Mouse (Mus musculus) T-helper 2 cell (primary cell): ENCODE measurements around the gene Tlcd1.

Experiments used
- in situ Hi-C: fragments of 300-600 bp; cut with MboI, MseI; formaldehyde crosslinking; loops from one replicate; pipeline ENCODE4 v1.15.1; 2025; ENCODE audit warnings: high pct_unique_total_duplicates

Tlcd1 gene

GRCm38 (mm10) chr11:78177437-78177836 is 926 bp downstream of the Tlcd1 start:
- in situ Hi-C loops, result loop anchor here (5.0 kb wide), 1 partner anchor 65 kb away; no protein-coding TSS in a partner anchor

GRCm38 (mm10) chr11:78177903-78178858 is 1.7 kb downstream of the Tlcd1 start:
- in situ Hi-C loops, result loop anchor here (5.0 kb wide), 1 partner anchor 64 kb away; no protein-coding TSS in a partner anchor

GRCm38 (mm10) chr11:78178859-78179437 is 2.4 kb downstream of the Tlcd1 start:
- in situ Hi-C loops, result loop anchor here (5.0 kb wide), 1 partner anchor 63 kb away; no protein-coding TSS in a partner anchor

GRCm38 (mm10) chr11:78179438-78179999 is 3.0 kb downstream of the Tlcd1 start:
- in situ Hi-C loops, result loop anchor here (5.0 kb wide), 1 partner anchor 63 kb away; no protein-coding TSS in a partner anchor

GRCm38 (mm10) chr11:78180081-78180761 is 3.7 kb downstream of the Tlcd1 start:
- in situ Hi-C loops, result loop anchor here (10.0 kb wide), 1 partner anchor 955 kb away; no protein-coding TSS in a partner anchor

GRCm38 (mm10) chr11:78181830-78182357 is 5.4 kb downstream of the Tlcd1 start:
- in situ Hi-C loops, result loop anchor here (10.0 kb wide), 1 partner anchor 953 kb away; no protein-coding TSS in a partner anchor

- in situ Hi-C loops, result loop anchor here (10.0 kb wide), 1 partner anchor 952 kb away; no protein-coding TSS in a partner anchor
These were observed 5.9 kb downstream of the Tlcd1 start for GRCm38 (mm10) chr11:78182450-78182849.

- in situ Hi-C loops, result loop anchor here (10.0 kb wide), 1 partner anchor 952 kb away; no protein-coding TSS in a partner anchor
These were observed 6.7 kb downstream of the Tlcd1 start, which contains the start of gene Rpl23a for GRCm38 (mm10) chr11:78182961-78183844. Rpl23a (minus strand) TSS chr11:78183584.

GRCm38 (mm10) chr11:78183884-78184514 is 7.5 kb downstream of the Tlcd1 start:
- in situ Hi-C loops, result loop anchor here (10.0 kb wide), 1 partner anchor 951 kb away; no protein-coding TSS in a partner anchor

- in situ Hi-C loops, result loop anchor here (10.0 kb wide), 1 partner anchor 950 kb away; no protein-coding TSS in a partner anchor
These were observed 8.2 kb downstream of the Tlcd1 start for GRCm38 (mm10) chr11:78184702-78185101.

GRCm38 (mm10) chr11:78188331-78189233 is 12.1 kb downstream of the Tlcd1 start, which contains the start of gene Rab34:
Rab34 (plus strand) TSS chr11:78188430.
- in situ Hi-C loops, result loop anchor here (10.0 kb wide), 1 partner anchor 946 kb away; no protein-coding TSS in a partner anchor

GRCm38 (mm10) chr11:78189234-78190040 is 12.9 kb downstream of the Tlcd1 start:
- in situ Hi-C loops, result loop anchor here (10.0 kb wide), 1 partner anchor 945 kb away; no protein-coding TSS in a partner anchor

GRCm38 (mm10) chr11:78190041-78190440 is 13.5 kb downstream of the Tlcd1 start:
- in situ Hi-C loops, result no loop called here

- in situ Hi-C loops, result no loop called here
These were observed 16.6 kb downstream of the Tlcd1 start, which contains the start of gene Proca1 for GRCm38 (mm10) chr11:78193113-78193512. Proca1 (plus strand) TSS chr11:78193392.

- in situ Hi-C loops, result no loop called here
These were observed 18.0 kb downstream of the Tlcd1 start for GRCm38 (mm10) chr11:78194411-78195100.

GRCm38 (mm10) chr11:78195101-78195863 is 18.8 kb downstream of the Tlcd1 start:
- in situ Hi-C loops, result no loop called here
